Mouse (Mus musculus) intestine, embryonic 14.5 days (tissue): ENCODE data around the gene Olfr1157. TPM values are rescaled to one million over a fixed set of nuclear protein-coding genes. Genes with fewer than 3 reads are reported as not detected.
A peak's percentile ranks its signal among the peaks of the same experiment; 100 is the strongest.

Source experiments
- ATAC-seq: fragments of 200-750 bp; cut with Nextera tagmentation; replicated peaks from 2 replicates; pipeline ENCODE4 v1.8.0; 2017; ENCODE audit warnings: low read depth, moderate number of reproducible peaks, moderate TSS enrichment, moderate library complexity; ENCODE audit not compliant: low FRiP score, low TSS enrichment
- DNase-seq: peaks from one replicate; pipeline ENCODE4 v3.0.0-alpha.2; 2018; ENCODE audit warnings: low spot score
- H3K27ac ChIP-seq: fragments of 300-500 bp; sonication (generic); 2 replicates; pipeline ENCODE4 v1.5.1; 2014; ENCODE audit warnings: low read depth, mild to moderate bottlenecking, control low read depth
- H3K27me3 ChIP-seq: fragments of 300-500 bp; sonication (generic); replicated peaks from 2 replicates; pipeline ENCODE4 v1.6.1; 2014; ENCODE audit warnings: low read length, control low read depth; ENCODE audit not compliant: control insufficient read depth, insufficient read depth
- H3K36me3 ChIP-seq: fragments of 300-500 bp; sonication (generic); 2 replicates; pipeline ENCODE4 v1.6.1; 2014; ENCODE audit warnings: low read length, control low read depth; ENCODE audit not compliant: control insufficient read depth, insufficient read depth
- H3K4me1 ChIP-seq: fragments of 300-500 bp; sonication (generic); replicated peaks from 2 replicates; pipeline ENCODE4 v1.6.1; 2014; ENCODE audit warnings: low read length, control low read depth, mixed read lengths; ENCODE audit not compliant: control insufficient read depth, insufficient read depth
- H3K4me2 ChIP-seq: fragments of 300-500 bp; sonication (generic); 2 replicates; pipeline ENCODE4 v1.6.1; 2014; ENCODE audit warnings: low read length
- H3K4me3 ChIP-seq: fragments of 300-500 bp; sonication (generic); 2 replicates; pipeline ENCODE4 v1.5.1; 2014; ENCODE audit warnings: low read depth, low read length, control low read depth, mixed read lengths
- H3K9ac ChIP-seq: fragments of 300-500 bp; sonication (generic); 2 replicates; pipeline ENCODE4 v1.6.1; 2014; ENCODE audit warnings: mild to moderate bottlenecking, low read length
- H3K9me3 ChIP-seq: fragments of 300-500 bp; sonication (generic); 2 replicates; pipeline ENCODE4 v1.6.1; 2016; ENCODE audit warnings: low read length, control low read depth; ENCODE audit not compliant: control insufficient read depth
- WGBS: fragments of 180-500 bp; shearing (Covaris S2); extraction: QIAGEN DNeasy Blood & Tissue Kit; methylation state at CpG from one replicate; pipeline ENCODE4 v1.1.7; 2014; 5-methylcytosine and 5-hydroxymethylcytosine counted together
- polyA plus RNA-seq: library from polyadenylated mRNA; unstranded; fragments of >200 nt; fragmentation: Nextera tagmentation; extraction: Ambion mirVana; gene quantifications from 2 replicates; pipeline ENCODE4 v1.2.1, GENCODE M21; 2014

Gene Olfr1157
- not detected in 2 replicates for polyA plus RNA-seq

DNA sequence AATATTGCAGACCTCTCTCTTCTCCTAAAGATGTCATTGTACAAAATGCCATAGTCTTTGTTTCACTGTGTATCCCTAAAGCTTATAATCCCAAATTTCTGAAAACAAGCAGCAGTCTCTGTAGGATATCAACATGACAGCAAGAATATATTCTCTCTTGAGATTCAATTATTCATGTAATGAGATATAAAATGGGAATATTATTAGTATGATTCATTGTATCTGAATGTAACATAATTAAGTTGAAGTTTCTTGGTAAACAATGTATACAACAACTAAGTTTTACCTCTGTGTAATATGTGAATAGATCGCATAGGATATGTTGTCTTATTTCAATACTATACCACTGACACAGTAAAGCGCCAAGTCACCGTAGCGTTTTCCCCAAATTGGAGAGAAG, at the start of gene Olfr1157:
TSS of gene Olfr1157 (minus strand) at position 101 of the 400 bp plus-strand sequence.
- Histone ChIP-seq H3K9me3 (no peaks in the 10 kb centered on the region), H3K36me3 (no peaks in the 10 kb centered on the region), H3K4me2 (no peak within 1 kb of the TSS), H3K4me3 (no peak within 1 kb of the TSS), H3K9ac (no peak within 1 kb of the TSS), H3K4me1 (no peaks in the 10 kb centered on the region), H3K27me3 (no peaks in the 10 kb centered on the region), H3K27ac (no peak within 1 kb of the TSS)
- ATAC-seq (no peak), DNase-seq (no peak)
- whole genome bisulfite sequencing, result 94% methylated on average over 4 of the region's 4 CpGs

DNA sequence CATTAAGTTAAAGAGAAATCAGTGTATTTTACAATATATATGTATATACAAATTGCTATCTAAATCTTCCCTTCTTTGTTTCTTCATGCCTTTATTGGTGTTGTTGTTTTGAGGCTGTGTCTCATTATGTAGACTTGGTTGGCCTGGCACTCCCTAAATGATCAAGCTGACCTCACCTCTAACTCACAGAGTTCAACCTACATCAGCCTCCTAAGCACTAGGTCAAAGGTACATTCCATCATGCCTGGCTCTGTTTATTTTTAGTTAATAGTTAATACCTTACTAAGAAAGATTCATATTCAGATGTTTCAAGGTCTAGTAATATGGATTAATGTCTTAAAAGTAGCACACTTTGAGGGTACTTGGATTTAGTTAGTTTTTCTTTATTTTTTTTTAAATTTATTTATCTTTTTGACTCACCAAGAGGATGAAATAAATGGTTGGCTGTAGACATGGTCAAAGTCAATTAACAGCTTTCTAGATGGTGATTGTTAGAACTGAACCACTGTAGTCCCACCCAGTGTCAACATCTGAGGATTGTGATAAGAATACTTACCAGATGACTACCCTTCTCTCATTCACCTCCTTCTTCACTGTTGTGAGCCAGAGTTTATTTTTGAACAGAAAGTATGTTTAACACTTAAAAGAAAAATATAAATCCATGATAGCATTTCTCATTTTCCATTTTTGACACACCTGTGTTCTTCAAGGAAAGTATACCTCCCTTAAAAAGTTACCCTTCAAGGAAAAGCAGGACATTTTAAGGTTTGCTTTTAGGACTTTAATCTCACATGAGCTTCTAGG, 39.6 kb upstream of the Olfr1157 start, which contains the start of gene Olfr1160:
TSS of gene Olfr1160 (minus strand) at position 754 of the 804 bp plus-strand sequence.
- H3K27me3 ChIP-seq, result no peaks in the 10 kb centered on the region
- DNase-seq (no peak), ATAC-seq (peak; percentile 91)
- no peaks in the 10 kb centered on the region for H3K36me3 ChIP-seq
- no peak within 1 kb of the TSS for H3K27ac ChIP-seq
- no peak within 1 kb of the TSS for H3K9ac ChIP-seq
- H3K4me2 ChIP-seq, result no peak within 1 kb of the TSS
- H3K4me1 ChIP-seq, result no peaks in the 10 kb centered on the region
- no peak within 1 kb of the TSS for H3K4me3 ChIP-seq
- no peaks in the 10 kb centered on the region for H3K9me3 ChIP-seq

DNA sequence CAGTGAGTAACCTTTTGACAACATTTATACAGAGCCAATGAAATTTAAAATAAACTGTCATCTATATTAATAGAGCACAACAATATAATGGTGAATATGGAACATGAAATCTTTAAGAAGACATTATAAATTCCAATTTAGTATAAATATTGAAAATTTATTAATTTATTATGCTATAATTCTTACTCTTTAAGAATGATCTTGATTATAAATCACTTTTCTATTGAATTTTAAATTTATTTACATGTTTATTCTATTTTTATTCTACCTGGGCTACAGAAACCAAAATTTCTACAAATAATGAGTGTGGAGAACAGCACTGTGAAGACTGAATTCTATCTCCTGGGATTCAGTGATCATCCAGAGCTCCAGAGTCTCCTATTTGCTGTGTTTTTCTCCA, 21.7 kb upstream of the Olfr1157 start, which contains the start of gene Olfr1158:
TSS of gene Olfr1158 (plus strand) at position 301 of the 400 bp plus-strand sequence.
- H3K27me3 ChIP-seq, result no peaks in the 10 kb centered on the region
- no peak within 1 kb of the TSS for H3K4me2 ChIP-seq
- no peaks in the 10 kb centered on the region for H3K4me1 ChIP-seq
- no peak for ATAC-seq
- DNase-seq, result no peak
- no peak within 1 kb of the TSS for H3K4me3 ChIP-seq
- no peaks in the 10 kb centered on the region for H3K36me3 ChIP-seq
- no peak within 1 kb of the TSS for H3K27ac ChIP-seq
- no peaks in the 10 kb centered on the region for H3K9me3 ChIP-seq
- H3K9ac ChIP-seq, result no peak within 1 kb of the TSS

DNA sequence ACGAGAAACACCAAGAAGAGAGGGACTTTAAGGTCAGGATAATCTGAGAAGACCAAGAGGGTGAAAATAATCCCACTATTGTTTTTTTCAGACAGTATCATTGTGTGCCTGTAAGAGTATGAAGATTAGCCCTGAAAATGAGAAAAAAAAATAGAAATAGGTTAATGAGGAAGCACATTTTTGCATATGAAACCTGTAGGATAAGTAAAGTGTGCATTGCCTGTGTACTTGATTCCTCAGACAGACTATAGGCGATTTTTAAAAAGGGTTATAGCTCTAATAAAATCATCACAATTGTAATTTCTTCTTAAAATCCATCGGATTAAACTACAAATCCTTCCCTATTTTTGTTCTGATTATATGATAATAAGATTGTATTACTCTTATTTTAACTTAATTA, 6.5 kb upstream of the Olfr1157 start, which contains the start of gene Olfr74:
TSS of gene Olfr74 (minus strand) at position 101 of the 400 bp plus-strand sequence.
- no peak within 1 kb of the TSS for H3K9ac ChIP-seq
- H3K4me2 ChIP-seq, result no peak within 1 kb of the TSS
- DNase-seq (no peak), ATAC-seq (no peak)
- H3K9me3 ChIP-seq, result no peaks in the 10 kb centered on the region
- H3K27me3 ChIP-seq, result no peaks in the 10 kb centered on the region
- 71% methylated on average over 3 of the region's 3 CpGs for whole genome bisulfite sequencing
- H3K36me3 ChIP-seq, result no peaks in the 10 kb centered on the region
- H3K4me3 ChIP-seq, result no peak within 1 kb of the TSS
- no peak within 1 kb of the TSS for H3K27ac ChIP-seq
- H3K4me1 ChIP-seq, result no peaks in the 10 kb centered on the region

DNA sequence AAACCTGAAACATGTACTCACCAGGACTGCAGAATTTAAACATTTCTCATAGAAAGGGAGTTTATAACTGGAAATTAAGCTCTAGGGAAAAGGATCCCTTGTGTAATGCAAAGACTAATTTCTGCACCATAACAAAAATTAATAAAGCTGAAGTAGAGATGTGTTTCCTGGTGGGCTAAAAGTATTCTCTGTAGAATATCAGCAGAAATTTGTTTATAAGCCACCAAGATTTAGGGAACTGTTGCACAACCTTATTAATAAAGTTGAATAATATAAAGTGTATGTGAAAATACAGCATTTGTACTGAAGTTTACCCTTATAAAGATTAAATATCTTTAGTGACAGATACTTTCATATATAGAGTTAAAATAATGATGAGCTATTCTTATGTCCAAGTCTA, 15.1 kb downstream of the Olfr1157 start, which contains the start of gene Olfr1156:
TSS of gene Olfr1156 (minus strand) at position 101 of the 400 bp plus-strand sequence.
- Histone ChIP-seq H3K4me1 (no peaks in the 10 kb centered on the region), H3K27ac (no peak within 1 kb of the TSS), H3K9ac (no peak within 1 kb of the TSS), H3K4me3 (no peak within 1 kb of the TSS), H3K4me2 (no peak within 1 kb of the TSS), H3K36me3 (no peaks in the 10 kb centered on the region), H3K9me3 (no peaks in the 10 kb centered on the region), H3K27me3 (no peaks in the 10 kb centered on the region)
- no peak for ATAC-seq
- no peak for DNase-seq

DNA sequence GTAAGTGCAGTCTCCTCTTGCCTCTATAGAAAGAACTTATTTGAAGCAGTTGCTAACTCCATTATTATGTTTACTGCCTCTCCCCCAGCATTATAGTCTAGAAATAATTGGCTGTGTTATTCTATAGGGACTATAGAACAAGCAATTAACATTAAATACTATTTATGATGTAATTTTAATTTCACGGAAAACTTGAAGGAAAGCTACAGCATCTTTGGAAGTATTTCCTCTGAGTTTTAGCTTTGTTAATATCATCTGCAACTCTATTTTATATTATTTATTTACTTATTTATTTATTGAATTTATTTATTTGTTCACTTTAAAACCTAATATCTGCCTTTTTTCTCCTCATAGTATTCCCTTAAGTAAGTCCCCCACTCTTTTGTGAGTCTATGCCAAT, 23.1 kb downstream of the Olfr1157 start, which contains the start of gene Olfr1155:
TSS of gene Olfr1155 (minus strand) at position 101 of the 400 bp plus-strand sequence.
- Histone ChIP-seq H3K4me1 (no peaks in the 10 kb centered on the region), H3K27me3 (no peaks in the 10 kb centered on the region), H3K9me3 (no peaks in the 10 kb centered on the region), H3K36me3 (no peaks in the 10 kb centered on the region), H3K9ac (no peak within 1 kb of the TSS), H3K4me2 (no peak within 1 kb of the TSS), H3K4me3 (no peak within 1 kb of the TSS), H3K27ac (no peak within 1 kb of the TSS)
- no peak for ATAC-seq
- no peak for DNase-seq
- 89% methylated on average over 1 of the region's 1 CpGs for WGBS

Other genes starting within 250 kb of the Olfr1157 start
- gene Olfr1138, start 228.3 kb downstream of the Olfr1157 start, polyA plus RNA-seq, result not detected in 2 replicates
- not detected in 2 replicates for gene Olfr1140, start 224.5 kb downstream of the Olfr1157 start, polyA plus RNA-seq
- not detected in 2 replicates for gene Olfr1141, start 214.3 kb downstream of the Olfr1157 start, polyA plus RNA-seq
- not detected in 2 replicates for gene Olfr152, start 188.8 kb downstream of the Olfr1157 start, polyA plus RNA-seq
- not detected in 2 replicates for gene Olfr1143, start 167.7 kb downstream of the Olfr1157 start, polyA plus RNA-seq
- not detected in 2 replicates for gene Olfr1145, start 158.5 kb downstream of the Olfr1157 start, polyA plus RNA-seq
- not detected in 2 replicates for gene Olfr1148, start 137.8 kb downstream of the Olfr1157 start, polyA plus RNA-seq
- not detected in 2 replicates for gene Olfr1150-ps1, start 124.3 kb downstream of the Olfr1157 start, polyA plus RNA-seq
- gene Olfr1151, start 112.4 kb downstream of the Olfr1157 start, polyA plus RNA-seq, result not detected in 2 replicates
- gene Olfr1152, start 101.8 kb downstream of the Olfr1157 start, polyA plus RNA-seq, result not detected in 2 replicates
- gene Olfr1153, start 73.3 kb downstream of the Olfr1157 start, polyA plus RNA-seq, result not detected in 2 replicates
- not detected in 2 replicates for gene Olfr1154, start 63.1 kb downstream of the Olfr1157 start, polyA plus RNA-seq
- gene Olfr1155, start 23.2 kb downstream of the Olfr1157 start, polyA plus RNA-seq, result not detected in 2 replicates
- not detected in 2 replicates for gene Olfr1156, start 15.2 kb downstream of the Olfr1157 start, polyA plus RNA-seq
- not detected in 2 replicates for gene Olfr74, start 6.4 kb upstream of the Olfr1157 start, polyA plus RNA-seq
- gene Olfr1158, start 21.8 kb upstream of the Olfr1157 start, polyA plus RNA-seq, result not detected in 2 replicates
- gene Olfr1160, start 40.0 kb upstream of the Olfr1157 start, polyA plus RNA-seq, result not detected in 2 replicates
- gene Olfr1161, start 54.5 kb upstream of the Olfr1157 start, polyA plus RNA-seq, result not detected in 2 replicates
- gene Olfr73, start 69.4 kb upstream of the Olfr1157 start, polyA plus RNA-seq, result not detected in 2 replicates
- gene Olfr1162, start 82.8 kb upstream of the Olfr1157 start, polyA plus RNA-seq, result not detected in 2 replicates
- not detected in 2 replicates for gene Olfr1163, start 103.5 kb upstream of the Olfr1157 start, polyA plus RNA-seq
- gene Olfr1164, start 125.7 kb upstream of the Olfr1157 start, polyA plus RNA-seq, result not detected in 2 replicates
- gene Olfr1166, start 160.0 kb upstream of the Olfr1157 start, polyA plus RNA-seq, result not detected in 2 replicates
- not detected in 2 replicates for gene Olfr1167, start 186.9 kb upstream of the Olfr1157 start, polyA plus RNA-seq
- not detected in 2 replicates for gene Olfr1168, start 213.6 kb upstream of the Olfr1157 start, polyA plus RNA-seq